Mouse (Mus musculus) liver, embryonic 15.5 days (tissue): ENCODE data around the gene Akap9. TPM values are rescaled to one million over a fixed set of nuclear protein-coding genes. Genes with fewer than 3 reads are reported as not detected.
"Not testable (repeated sequence)": the region's sequence is repeated elsewhere in the genome, so short reads cannot be mapped to it uniquely, and the experiment has no call there.

ENCODE experiments used
- ATAC-seq: fragments of 200-750 bp; cut with Nextera tagmentation; 2 replicates; pipeline ENCODE4 v1.8.0; 2017; ENCODE audit warnings: moderate number of reproducible peaks, mild to moderate bottlenecking, moderate library complexity; ENCODE audit not compliant: insufficient read depth
- H3K27ac ChIP-seq: fragments of 300-500 bp; sonication (generic); replicated peaks from 2 replicates; pipeline ENCODE4 v1.5.1; 2015; ENCODE audit warnings: mild to moderate bottlenecking, inconsistent platforms
- H3K27me3 ChIP-seq: fragments of 300-500 bp; sonication (generic); 2 replicates; pipeline ENCODE4 v1.6.1; 2015; ENCODE audit warnings: mild to moderate bottlenecking, inconsistent platforms
- H3K36me3 ChIP-seq: fragments of 300-500 bp; sonication (generic); replicated peaks from 2 replicates; pipeline ENCODE4 v1.6.1; 2015; ENCODE audit warnings: moderate library complexity, mild to moderate bottlenecking, inconsistent platforms
- H3K4me1 ChIP-seq: fragments of 300-500 bp; sonication (generic); replicated peaks from 2 replicates; pipeline ENCODE4 v1.6.1; 2015; ENCODE audit warnings: inconsistent platforms
- H3K4me2 ChIP-seq: fragments of 300-500 bp; sonication (generic); 2 replicates; pipeline ENCODE4 v1.6.1; 2015; ENCODE audit warnings: moderate library complexity, mild to moderate bottlenecking, inconsistent platforms
- H3K4me3 ChIP-seq: fragments of 300-500 bp; sonication (generic); replicated peaks from 2 replicates; pipeline ENCODE4 v1.5.1; 2015; ENCODE audit warnings: mild to moderate bottlenecking, inconsistent platforms
- H3K9ac ChIP-seq: fragments of 300-500 bp; sonication (generic); 2 replicates; pipeline ENCODE4 v1.6.1; 2015; ENCODE audit warnings: moderate library complexity, mild to moderate bottlenecking, inconsistent platforms
- H3K9me3 ChIP-seq: fragments of 300-500 bp; sonication (generic); replicated peaks from 2 replicates; pipeline ENCODE4 v1.6.1; 2016; ENCODE audit warnings: inconsistent platforms
- WGBS: fragments of 180-500 bp; shearing (Covaris S2); methylation state at CpG from one replicate; pipeline ENCODE4 v1.1.7; 2015; ENCODE audit warnings: mixed read lengths; ENCODE audit not compliant: insufficient replicate concordance; 5-methylcytosine and 5-hydroxymethylcytosine counted together
- polyA plus RNA-seq: library from polyadenylated mRNA; unstranded; fragments of >200 nt; fragmentation: Nextera tagmentation; extraction: Ambion mirVana; gene quantifications from 2 replicates; pipeline ENCODE4 v1.2.1, GENCODE M21; 2015

Akap9 gene
- polyA plus RNA-seq, 1 experiment from 2014 or later, result 24.5 TPM

DNA sequence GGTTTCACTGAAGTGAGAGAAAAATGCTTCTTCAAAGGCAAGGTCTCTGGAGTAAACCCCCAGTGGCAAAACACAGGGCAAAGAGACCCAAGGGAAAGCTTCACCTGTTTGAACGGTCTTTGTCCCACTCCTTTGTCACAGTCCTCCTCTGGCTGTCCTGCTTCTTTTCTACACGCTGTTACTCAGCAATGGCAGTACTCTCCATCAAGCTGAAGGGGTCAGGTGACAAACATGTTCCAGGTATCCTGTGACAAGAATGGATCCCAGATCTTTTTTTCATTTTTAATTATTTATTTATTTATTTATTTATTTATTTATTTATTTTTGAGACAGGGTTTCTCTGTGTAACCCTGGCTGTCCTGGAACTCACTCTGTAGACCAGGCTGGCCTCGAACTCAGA lies 5.7 kb downstream of the Akap9 start:
- Histone ChIP-seq H3K36me3 (no peaks in the 10 kb centered on the region), H3K4me1 (peaks cover 32% of the 10 kb centered on the region), H3K9ac (no peak overlapping the region), H3K27ac (no peak overlapping the region), H3K9me3 (no peaks in the 10 kb centered on the region), H3K4me2 (no peak overlapping the region), H3K4me3 (no peak overlapping the region), H3K27me3 (no peaks in the 10 kb centered on the region)
- 88% methylated on average over 3 of the region's 3 CpGs for WGBS
- no peak for ATAC-seq

DNA sequence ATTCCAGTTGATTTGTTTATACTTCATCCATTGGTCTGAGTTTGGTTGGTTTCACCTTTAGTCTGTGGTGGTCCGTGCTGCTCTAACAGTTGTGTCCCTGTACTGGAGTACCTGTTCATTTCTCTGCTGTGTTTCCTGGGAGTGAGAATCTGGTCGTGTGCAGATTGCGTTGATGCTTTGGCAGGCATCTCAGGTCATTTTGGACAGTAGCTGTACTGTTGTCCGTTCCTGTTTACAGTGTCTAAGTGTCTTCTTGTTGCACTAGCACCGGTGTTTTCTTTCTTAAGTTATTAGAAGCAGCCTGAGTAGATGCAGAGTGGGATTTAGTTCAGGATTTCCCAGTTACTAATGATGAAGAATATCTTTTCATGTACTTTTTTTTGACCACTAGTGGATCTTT lies 7.4 kb downstream of the Akap9 start:
- Histone ChIP-seq H3K27me3 (no peaks in the 10 kb centered on the region), H3K27ac (no peak overlapping the region), H3K36me3 (no peaks in the 10 kb centered on the region), H3K9me3 (no peaks in the 10 kb centered on the region), H3K4me3 (no peak overlapping the region), H3K4me2 (no peak overlapping the region), H3K9ac (no peak overlapping the region), H3K4me1 (peaks cover 24% of the 10 kb centered on the region)
- no peak for ATAC-seq
- WGBS, result 73% methylated on average over 5 of the region's 5 CpGs

DNA sequence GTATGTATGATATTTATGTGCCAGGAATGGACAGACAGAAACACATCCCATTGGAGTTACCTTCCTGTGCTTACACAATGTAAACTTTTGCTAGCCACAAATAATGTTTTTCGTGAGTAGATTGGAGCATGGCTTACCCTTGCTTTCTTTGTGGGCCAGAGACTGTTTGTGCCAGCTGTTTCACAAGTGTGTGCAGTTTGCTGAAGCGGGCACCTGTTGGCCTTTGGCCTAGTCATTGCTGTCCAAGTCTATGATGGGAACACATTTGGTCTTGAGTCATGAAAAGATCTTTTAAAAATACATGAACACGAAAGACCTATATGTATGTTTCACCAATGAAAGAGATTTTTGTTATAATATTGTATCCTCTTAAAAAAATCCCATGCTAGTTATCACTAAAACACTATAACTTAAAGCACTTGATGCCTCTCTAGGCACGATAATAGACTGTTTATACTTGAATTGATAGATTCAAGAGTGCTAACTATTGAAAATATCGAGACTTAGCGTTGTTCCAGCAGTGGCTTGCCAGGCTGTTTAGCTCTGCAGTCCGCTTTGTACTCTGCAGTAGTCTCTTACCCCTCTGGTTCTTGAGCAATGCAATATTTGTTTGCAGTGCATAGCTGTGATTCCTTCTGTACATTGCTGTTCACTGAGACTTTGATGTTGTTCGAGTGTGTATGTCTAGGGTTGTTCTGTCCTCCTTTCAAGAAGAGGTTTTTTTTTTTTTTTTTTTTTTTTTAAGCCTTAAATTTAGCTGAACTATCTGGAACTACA lies 8.1 kb downstream of the Akap9 start:
- H3K27ac ChIP-seq, result no peak overlapping the region
- no peak overlapping the region for H3K4me3 ChIP-seq
- no peaks in the 10 kb centered on the region for H3K36me3 ChIP-seq
- 64% methylated on average over 8 of the region's 8 CpGs for WGBS
- no peaks in the 10 kb centered on the region for H3K9me3 ChIP-seq
- H3K9ac ChIP-seq, result no peak overlapping the region
- peaks cover 24% of the 10 kb centered on the region for H3K4me1 ChIP-seq
- no peak overlapping the region for H3K4me2 ChIP-seq
- no peaks in the 10 kb centered on the region for H3K27me3 ChIP-seq
- no peak for ATAC-seq

DNA sequence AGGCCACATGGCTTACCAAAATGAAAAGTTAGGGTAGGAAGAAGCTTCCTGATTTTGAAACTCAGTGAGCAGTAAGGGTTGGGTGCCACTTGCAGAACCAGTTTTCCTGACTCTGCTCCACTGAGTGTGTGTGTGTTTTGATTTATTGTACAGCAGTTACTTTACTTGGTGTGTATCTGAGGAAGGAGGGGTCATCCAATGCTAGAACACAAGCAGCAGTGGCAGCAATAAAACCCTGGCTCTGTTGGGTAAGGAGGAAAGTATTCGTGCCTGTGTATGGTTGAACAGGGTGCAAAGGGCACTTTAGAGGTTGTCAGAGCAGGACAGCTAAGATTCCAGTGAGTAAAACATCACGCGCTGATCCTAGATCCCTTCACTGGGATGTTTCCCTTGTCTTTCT lies 11.1 kb downstream of the Akap9 start:
- H3K27ac ChIP-seq, result no peak overlapping the region

GRCm38 (mm10) chr5:3939335-3939734 lies 11.5 kb downstream of the Akap9 start:
- H3K27ac ChIP-seq, result no peak overlapping the region
- H3K9me3 ChIP-seq, result no peaks in the 10 kb centered on the region
- H3K4me3 ChIP-seq, result no peak overlapping the region
- no peak overlapping the region for H3K4me2 ChIP-seq
- no peaks in the 10 kb centered on the region for H3K27me3 ChIP-seq
- ATAC-seq, result 0 out of 2 replicates have a peak, but pooled peaks have one; percentile 5
- H3K4me1 ChIP-seq, result peaks cover 24% of the 10 kb centered on the region
- no peak overlapping the region for H3K9ac ChIP-seq
- 79% methylated on average over 5 of the region's 5 CpGs for WGBS
- H3K36me3 ChIP-seq, result no peaks in the 10 kb centered on the region

More for the DNA sequence above, 11.1 kb downstream of the Akap9 start:
- Histone ChIP-seq H3K9ac (no peak overlapping the region), H3K9me3 (no peaks in the 10 kb centered on the region), H3K4me3 (no peak overlapping the region), H3K27me3 (no peaks in the 10 kb centered on the region), H3K4me2 (no peak overlapping the region), H3K36me3 (no peaks in the 10 kb centered on the region), H3K4me1 (peaks cover 24% of the 10 kb centered on the region)
- WGBS, result 78% methylated on average over 3 of the region's 3 CpGs
- no peak for ATAC-seq

GRCm38 (mm10) chr5:3941240-3941639 lies 13.4 kb downstream of the Akap9 start:
- Histone ChIP-seq H3K36me3 (no peaks in the 10 kb centered on the region), H3K4me2 (no peak overlapping the region), H3K9me3 (no peaks in the 10 kb centered on the region), H3K4me1 (peaks cover 19% of the 10 kb centered on the region), H3K9ac (no peak overlapping the region), H3K27ac (no peak overlapping the region), H3K27me3 (no peaks in the 10 kb centered on the region), H3K4me3 (no peak overlapping the region)
- WGBS, result 77% methylated on average over 2 of the region's 2 CpGs
- no peak for ATAC-seq

GRCm38 (mm10) chr5:3943169-3943568 lies 15.3 kb downstream of the Akap9 start:
- not testable (repeated sequence) for H3K36me3 ChIP-seq, H3K27ac ChIP-seq, H3K4me2 ChIP-seq, H3K9me3 ChIP-seq, H3K27me3 ChIP-seq, H3K4me3 ChIP-seq, H3K9ac ChIP-seq, ATAC-seq
- WGBS, result 65% methylated on average over 4 of the region's 4 CpGs
- H3K4me1 ChIP-seq, result peaks cover 11% of the 10 kb centered on the region; the same call in 1 of the 2 replicates

GRCm38 (mm10) chr5:3952498-3952897 lies 24.6 kb downstream of the Akap9 start:
- Histone ChIP-seq H3K4me3 (no peak overlapping the region), H3K27ac (no peak overlapping the region), H3K9me3 (no peaks in the 10 kb centered on the region), H3K36me3 (peaks cover 32% of the 10 kb centered on the region), H3K4me1 (no peaks in the 10 kb centered on the region), H3K4me2 (no peak overlapping the region), H3K27me3 (no peaks in the 10 kb centered on the region), H3K9ac (no peak overlapping the region)
- ATAC-seq, result no peak
- 83% methylated on average over 6 of the region's 6 CpGs for WGBS

GRCm38 (mm10) chr5:3954541-3954940 lies 26.7 kb downstream of the Akap9 start:
- no peaks in the 10 kb centered on the region for H3K9me3 ChIP-seq
- no peak overlapping the region for H3K4me3 ChIP-seq
- H3K9ac ChIP-seq, result no peak overlapping the region
- no peak for ATAC-seq
- no peaks in the 10 kb centered on the region for H3K27me3 ChIP-seq
- H3K27ac ChIP-seq, result no peak overlapping the region
- peaks cover 22% of the 10 kb centered on the region for H3K36me3 ChIP-seq
- 76% methylated on average over 1 of the region's 1 CpGs for WGBS
- no peak overlapping the region for H3K4me2 ChIP-seq
- no peaks in the 10 kb centered on the region for H3K4me1 ChIP-seq

GRCm38 (mm10) chr5:3961286-3961685 lies 33.4 kb downstream of the Akap9 start:
- H3K27me3 ChIP-seq, result no peaks in the 10 kb centered on the region
- ATAC-seq, result no peak
- no peak overlapping the region for H3K4me3 ChIP-seq
- 88% methylated on average over 7 of the region's 7 CpGs for WGBS
- H3K27ac ChIP-seq, result no peak overlapping the region
- no peaks in the 10 kb centered on the region for H3K4me1 ChIP-seq
- H3K36me3 ChIP-seq, result peaks cover 18% of the 10 kb centered on the region
- H3K9me3 ChIP-seq, result no peaks in the 10 kb centered on the region
- no peak overlapping the region for H3K4me2 ChIP-seq
- H3K9ac ChIP-seq, result no peak overlapping the region

GRCm38 (mm10) chr5:3968415-3968814 lies 40.6 kb downstream of the Akap9 start:
- no peak overlapping the region for H3K4me3 ChIP-seq
- H3K27ac ChIP-seq, result no peak overlapping the region
- H3K27me3 ChIP-seq, result no peaks in the 10 kb centered on the region
- WGBS, result 73% methylated on average over 9 of the region's 9 CpGs
- no peak overlapping the region for H3K4me2 ChIP-seq
- no peak for ATAC-seq
- H3K4me1 ChIP-seq, result no peaks in the 10 kb centered on the region
- H3K9ac ChIP-seq, result no peak overlapping the region
- no peaks in the 10 kb centered on the region for H3K9me3 ChIP-seq
- H3K36me3 ChIP-seq, result peaks cover 10% of the 10 kb centered on the region

DNA sequence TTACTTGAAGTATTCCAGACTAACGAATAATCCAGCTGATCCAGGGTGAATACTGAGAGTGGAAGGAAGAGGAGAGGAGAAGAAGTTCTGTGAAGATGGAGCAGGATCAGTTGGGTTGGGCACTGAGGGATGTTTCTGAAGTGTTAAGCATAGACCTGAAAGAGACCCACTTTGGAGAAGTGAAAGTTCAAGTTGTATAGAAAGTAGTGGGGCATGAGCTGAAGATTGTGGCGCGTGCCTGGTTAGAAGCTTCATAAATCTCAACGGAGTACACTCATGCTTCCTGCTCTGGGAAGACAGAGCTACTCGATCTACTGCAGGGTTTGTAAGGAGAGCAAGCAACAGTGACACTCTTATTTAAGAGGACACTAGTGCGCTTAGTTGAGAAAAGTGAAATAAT lies 41.3 kb downstream of the Akap9 start:
- Histone ChIP-seq H3K4me3 (no peak overlapping the region), H3K27me3 (no peaks in the 10 kb centered on the region), H3K9me3 (no peaks in the 10 kb centered on the region), H3K36me3 (peaks cover 15% of the 10 kb centered on the region), H3K9ac (no peak overlapping the region), H3K27ac (no peak overlapping the region), H3K4me1 (no peaks in the 10 kb centered on the region), H3K4me2 (no peak overlapping the region)
- WGBS, result 80% methylated on average over 6 of the region's 6 CpGs
- ATAC-seq, result no peak
